Mouse (Mus musculus): ENCODE measurements at regions not wholly inside any gene's neighbourhood (a gene's known extent, or its start where the extent isn't known, plus 50 kb on each side); places are given as distances from the start of the nearest gene placed in this dataset.

- no peaks in the 10 kb centered on the region for H3K27me3 ChIP-seq (replicated peaks; ENCODE audit: control insufficient read depth, insufficient read depth, low read length)
- ATAC-seq (ENCODE audit: low read depth): no peak
- DNase-seq (ENCODE audit: low spot score): no peak
- H3K4me1 ChIP-seq (ENCODE audit: control insufficient read depth, insufficient read depth, low read length): no peaks in the 10 kb centered on the region
- no peak overlapping the region for H3K4me3 ChIP-seq (ENCODE audit: low read depth, low read length)
- H3K4me2 ChIP-seq (ENCODE audit: low read depth, low read length): no peak overlapping the region
- H3K27ac ChIP-seq (replicated peaks; ENCODE audit: low read depth, low read length): no peak overlapping the region
- H3K9me3 ChIP-seq (ENCODE audit: control insufficient read depth, low read length): no peaks in the 10 kb centered on the region
- H3K9ac ChIP-seq (ENCODE audit: low read depth, low read length): no peak overlapping the region
- WGBS: 54% methylated on average over 7 of the region's 7 CpGs
- H3K36me3 ChIP-seq (ENCODE audit: control insufficient read depth, insufficient read depth, low read length): no peaks in the 10 kb centered on the region
Observed at GRCm38 (mm10) chr11:112346532-112346931, 435.5 kb upstream of the Sox9 start.

- no peak for DNase-seq (ENCODE audit: low spot score)
Observed at GRCm38 (mm10) chr11:112355311-112355710, 426.7 kb upstream of the Sox9 start.

GRCm38 (mm10) chr11:112366715-112367114 is 415.3 kb upstream of the Sox9 start:
- H3K9ac ChIP-seq (ENCODE audit: low read depth, low read length): no peak overlapping the region
- no peak overlapping the region for H3K4me2 ChIP-seq (ENCODE audit: low read depth, low read length)
- no peak for DNase-seq (ENCODE audit: low spot score)
- no peak overlapping the region for H3K4me3 ChIP-seq (ENCODE audit: low read depth, low read length)
- H3K27ac ChIP-seq (replicated peaks; ENCODE audit: low read depth, low read length): no peak overlapping the region
- no peaks in the 10 kb centered on the region for H3K9me3 ChIP-seq (ENCODE audit: control insufficient read depth, low read length)
- H3K27me3 ChIP-seq (replicated peaks; ENCODE audit: control insufficient read depth, insufficient read depth, low read length): 0 out of 2 replicates have a peak, but pooled peaks cover under 1% of the 10 kb centered on the region
- no peaks in the 10 kb centered on the region for H3K36me3 ChIP-seq (ENCODE audit: control insufficient read depth, insufficient read depth, low read length)
- ATAC-seq (ENCODE audit: low read depth): no peak
- H3K4me1 ChIP-seq (ENCODE audit: control insufficient read depth, insufficient read depth, low read length): peaks cover 9% of the 10 kb centered on the region
- 73% methylated on average over 4 of the region's 4 CpGs for WGBS

More at GRCm38 (mm10) chr11:112355311-112355710, 426.7 kb upstream of the Sox9 start:
- Histone ChIP-seq H3K4me3 (ENCODE audit: low read depth, low read length) (no peak overlapping the region), H3K36me3 (ENCODE audit: control insufficient read depth, insufficient read depth, low read length) (no peaks in the 10 kb centered on the region), H3K27me3 (replicated peaks; ENCODE audit: control insufficient read depth, insufficient read depth, low read length) (no peaks in the 10 kb centered on the region), H3K4me1 (ENCODE audit: control insufficient read depth, insufficient read depth, low read length) (no peaks in the 10 kb centered on the region), H3K27ac (replicated peaks; ENCODE audit: low read depth, low read length) (no peak overlapping the region), H3K4me2 (ENCODE audit: low read depth, low read length) (no peak overlapping the region), H3K9me3 (ENCODE audit: control insufficient read depth, low read length) (no peaks in the 10 kb centered on the region), H3K9ac (ENCODE audit: low read depth, low read length) (no peak overlapping the region)
- ATAC-seq (ENCODE audit: low read depth): no peak
- WGBS: 90% methylated on average over 3 of the region's 3 CpGs

- no peak overlapping the region for H3K9ac ChIP-seq (ENCODE audit: low read depth, low read length)
- peak; percentile 62 for ATAC-seq (ENCODE audit: low read depth)
- WGBS: 39% methylated on average over 4 of the region's 4 CpGs
Observed at GRCm38 (mm10) chr11:112370941-112371340, 411.1 kb upstream of the Sox9 start.

GRCm38 (mm10) chr11:112400069-112400468 is 382.0 kb upstream of the Sox9 start:
- no peaks in the 10 kb centered on the region for H3K9me3 ChIP-seq (ENCODE audit: control insufficient read depth, low read length)
- H3K9ac ChIP-seq (ENCODE audit: low read depth, low read length): no peak overlapping the region
- no peaks in the 10 kb centered on the region for H3K4me1 ChIP-seq (ENCODE audit: control insufficient read depth, insufficient read depth, low read length)
- WGBS: 80% methylated on average over 3 of the region's 3 CpGs
- H3K4me2 ChIP-seq (ENCODE audit: low read depth, low read length): no peak overlapping the region
- no peak for ATAC-seq (ENCODE audit: low read depth)
- no peaks in the 10 kb centered on the region for H3K36me3 ChIP-seq (ENCODE audit: control insufficient read depth, insufficient read depth, low read length)
- peak; percentile 8 for DNase-seq (ENCODE audit: low spot score)
- H3K27ac ChIP-seq (replicated peaks; ENCODE audit: low read depth, low read length): no peak overlapping the region
- no peak overlapping the region for H3K4me3 ChIP-seq (ENCODE audit: low read depth, low read length)
- H3K27me3 ChIP-seq (replicated peaks; ENCODE audit: control insufficient read depth, insufficient read depth, low read length): no peaks in the 10 kb centered on the region

More at GRCm38 (mm10) chr11:112370941-112371340, 411.1 kb upstream of the Sox9 start:
- Histone ChIP-seq H3K4me2 (ENCODE audit: low read depth, low read length) (peak overlapping the region; percentile 28; the same call in 1 of the 2 replicates), H3K27me3 (replicated peaks; ENCODE audit: control insufficient read depth, insufficient read depth, low read length) (0 out of 2 replicates have a peak, but pooled peaks cover 4% of the 10 kb centered on the region), H3K4me3 (ENCODE audit: low read depth, low read length) (no peak overlapping the region), H3K36me3 (ENCODE audit: control insufficient read depth, insufficient read depth, low read length) (no peaks in the 10 kb centered on the region), H3K27ac (replicated peaks; ENCODE audit: low read depth, low read length) (no peak overlapping the region), H3K4me1 (ENCODE audit: control insufficient read depth, insufficient read depth, low read length) (peaks cover 15% of the 10 kb centered on the region), H3K9me3 (ENCODE audit: control insufficient read depth, low read length) (no peaks in the 10 kb centered on the region)
- DNase-seq (ENCODE audit: low spot score): peak; percentile 88

GRCm38 (mm10) chr11:112407681-112408080 is 374.3 kb upstream of the Sox9 start:
- ATAC-seq (ENCODE audit: low read depth) (no peak), DNase-seq (ENCODE audit: low spot score) (no peak)
- Histone ChIP-seq H3K4me3 (ENCODE audit: low read depth, low read length) (no peak overlapping the region), H3K4me2 (ENCODE audit: low read depth, low read length) (no peak overlapping the region), H3K27me3 (replicated peaks; ENCODE audit: control insufficient read depth, insufficient read depth, low read length) (no peaks in the 10 kb centered on the region; the same call in 1 of the 2 replicates), H3K27ac (replicated peaks; ENCODE audit: low read depth, low read length) (no peak overlapping the region), H3K9me3 (ENCODE audit: control insufficient read depth, low read length) (no peaks in the 10 kb centered on the region), H3K4me1 (ENCODE audit: control insufficient read depth, insufficient read depth, low read length) (no peaks in the 10 kb centered on the region; the same call in 1 of the 2 replicates), H3K36me3 (ENCODE audit: control insufficient read depth, insufficient read depth, low read length) (no peaks in the 10 kb centered on the region), H3K9ac (ENCODE audit: low read depth, low read length) (no peak overlapping the region)
- WGBS: 90% methylated on average over 8 of the region's 8 CpGs

GRCm38 (mm10) chr11:112412434-112412833 is 369.6 kb upstream of the Sox9 start:
- Histone ChIP-seq H3K9ac (ENCODE audit: low read depth, low read length) (no peak overlapping the region), H3K27me3 (replicated peaks; ENCODE audit: control insufficient read depth, insufficient read depth, low read length) (no peaks in the 10 kb centered on the region; the same call in 1 of the 2 replicates), H3K27ac (replicated peaks; ENCODE audit: low read depth, low read length) (no peak overlapping the region), H3K4me3 (ENCODE audit: low read depth, low read length) (no peak overlapping the region), H3K36me3 (ENCODE audit: control insufficient read depth, insufficient read depth, low read length) (no peaks in the 10 kb centered on the region), H3K4me1 (ENCODE audit: control insufficient read depth, insufficient read depth, low read length) (no peaks in the 10 kb centered on the region; the same call in 1 of the 2 replicates), H3K4me2 (ENCODE audit: low read depth, low read length) (no peak overlapping the region), H3K9me3 (ENCODE audit: control insufficient read depth, low read length) (0 out of 2 replicates have a peak, but pooled peaks cover 4% of the 10 kb centered on the region)
- DNase-seq (ENCODE audit: low spot score) (peak; percentile 53), ATAC-seq (ENCODE audit: low read depth) (no peak)
- 16% methylated on average over 4 of the region's 4 CpGs for WGBS

- ATAC-seq (ENCODE audit: low read depth) (no peak), DNase-seq (ENCODE audit: low spot score) (no peak)
- Histone ChIP-seq H3K27ac (replicated peaks; ENCODE audit: low read depth, low read length) (no peak overlapping the region), H3K9ac (ENCODE audit: low read depth, low read length) (no peak overlapping the region), H3K4me3 (ENCODE audit: low read depth, low read length) (no peak overlapping the region), H3K27me3 (replicated peaks; ENCODE audit: control insufficient read depth, insufficient read depth, low read length) (peaks cover 3% of the 10 kb centered on the region; the same call in 1 of the 2 replicates), H3K4me2 (ENCODE audit: low read depth, low read length) (no peak overlapping the region), H3K36me3 (ENCODE audit: control insufficient read depth, insufficient read depth, low read length) (no peaks in the 10 kb centered on the region), H3K4me1 (ENCODE audit: control insufficient read depth, insufficient read depth, low read length) (no peaks in the 10 kb centered on the region), H3K9me3 (ENCODE audit: control insufficient read depth, low read length) (no peaks in the 10 kb centered on the region)
- WGBS: 87% methylated on average over 1 of the region's 1 CpGs
Observed at GRCm38 (mm10) chr11:112442639-112443038, 339.4 kb upstream of the Sox9 start.

- no peak overlapping the region for H3K4me3 ChIP-seq (ENCODE audit: low read depth, low read length)
- H3K9me3 ChIP-seq (ENCODE audit: control insufficient read depth, low read length): no peaks in the 10 kb centered on the region
- WGBS: 75% methylated on average over 4 of the region's 4 CpGs
- no peaks in the 10 kb centered on the region for H3K36me3 ChIP-seq (ENCODE audit: control insufficient read depth, insufficient read depth, low read length)
- no peak for ATAC-seq (ENCODE audit: low read depth)
- H3K27me3 ChIP-seq (replicated peaks; ENCODE audit: control insufficient read depth, insufficient read depth, low read length): peaks cover 3% of the 10 kb centered on the region; the same call in 1 of the 2 replicates
- H3K27ac ChIP-seq (replicated peaks; ENCODE audit: low read depth, low read length): no peak overlapping the region
- no peak overlapping the region for H3K9ac ChIP-seq (ENCODE audit: low read depth, low read length)
- no peak for DNase-seq (ENCODE audit: low spot score)
- no peak overlapping the region for H3K4me2 ChIP-seq (ENCODE audit: low read depth, low read length)
- H3K4me1 ChIP-seq (ENCODE audit: control insufficient read depth, insufficient read depth, low read length): no peaks in the 10 kb centered on the region
Observed at GRCm38 (mm10) chr11:112443890-112444289, 338.1 kb upstream of the Sox9 start.
